8 mouse cellular contexts compared by ENCODE assay signal in the genomic region with DNA sequence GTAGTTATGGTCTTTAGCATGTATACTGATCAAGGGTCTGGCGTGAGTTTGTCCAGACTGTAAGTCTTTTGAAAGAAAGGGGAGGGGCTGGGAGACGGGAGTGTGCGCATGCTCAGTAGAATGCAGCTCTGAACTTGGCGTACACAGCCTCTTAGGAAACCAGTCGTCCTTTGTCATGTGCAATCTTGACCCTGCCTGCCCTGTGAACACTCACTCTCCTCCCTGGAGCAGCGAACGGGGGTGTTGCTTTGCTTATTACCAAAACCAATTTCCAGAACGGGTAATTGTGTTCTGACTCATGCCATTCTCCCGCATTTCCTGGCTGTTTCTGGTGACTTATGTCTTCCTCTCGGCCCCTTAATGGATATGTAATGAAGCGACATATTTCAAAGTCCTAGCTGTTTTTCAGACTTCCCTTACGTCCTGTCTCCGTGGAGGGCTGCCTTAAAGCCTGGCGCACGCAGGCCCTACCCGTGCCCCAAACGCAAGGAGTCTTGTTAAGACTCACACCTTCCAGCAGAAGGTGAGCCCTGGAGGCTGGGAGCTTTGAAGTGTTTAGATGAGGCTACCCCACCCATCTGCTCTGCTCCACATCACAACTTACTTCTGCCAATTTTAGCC.
DNase-seq lines count a peak whose midpoint lies in the region; ATAC-seq and TF ChIP-seq lines count a peak whose summit lies in the region.

No protein-coding gene starts in this region.

- no peaks in the 10 kb centered on the region for H3K36me3 ChIP-seq in heart, embryonic 16.5 days (ENCODE audit: control insufficient read depth, insufficient read depth)
- H3K36me3 ChIP-seq in limb, embryonic 10.5 days = no peaks in the 10 kb centered on the region
- H3K36me3 ChIP-seq in neural tube, embryonic 15.5 days = no peaks in the 10 kb centered on the region
- H3K36me3 ChIP-seq in midbrain, embryonic 11.5 days (ENCODE audit: control insufficient read depth, insufficient read depth, low read length) = no peaks in the 10 kb centered on the region

- H3K4me1 ChIP-seq in heart, embryonic 16.5 days (ENCODE audit: control insufficient read depth, insufficient read depth, low read length) = no peaks in the 10 kb centered on the region
- peaks cover 32% of the 10 kb centered on the region for H3K4me1 ChIP-seq in limb, embryonic 10.5 days
- H3K4me1 ChIP-seq in neural tube, embryonic 15.5 days = peaks cover 24% of the 10 kb centered on the region
- H3K4me1 ChIP-seq in midbrain, embryonic 11.5 days (ENCODE audit: control insufficient read depth, insufficient read depth, low read length) = peaks cover 8% of the 10 kb centered on the region

- TF ChIP-seq CTCF in left cerebral cortex, adult 2 months (IDR thresholded peaks at IDR 0.05) = no peak

- H3K9ac ChIP-seq in heart, embryonic 16.5 days (ENCODE audit: low read length) = no peak overlapping the region
- H3K9ac ChIP-seq in neural tube, embryonic 15.5 days (replicated peaks) = no peak overlapping the region
- H3K9ac ChIP-seq in midbrain, embryonic 11.5 days (ENCODE audit: low read length) = no peak overlapping the region

- ATAC-seq in heart, embryonic 16.5 days (replicated peaks; ENCODE audit: extremely low read depth, insufficient read depth, low FRiP score) = no peak
- ATAC-seq in neural tube, embryonic 15.5 days (ENCODE audit: low FRiP score) = peak; percentile 39; the same call in 1 of the 2 replicates
- no peak for ATAC-seq in midbrain, embryonic 11.5 days (ENCODE audit: low FRiP score)

- no peaks in the 10 kb centered on the region for H3K9me3 ChIP-seq in heart, embryonic 16.5 days (replicated peaks; ENCODE audit: control insufficient read depth, low read length)
- no peaks in the 10 kb centered on the region for H3K9me3 ChIP-seq in limb, embryonic 10.5 days (replicated peaks)
- no peaks in the 10 kb centered on the region for H3K9me3 ChIP-seq in neural tube, embryonic 15.5 days (replicated peaks)
- no peaks in the 10 kb centered on the region for H3K9me3 ChIP-seq in midbrain, embryonic 11.5 days (ENCODE audit: control insufficient read depth, low read length)

- H3K4me2 ChIP-seq in heart, embryonic 16.5 days (ENCODE audit: low read depth, low read length) = peak overlapping the region; percentile 8; the same call in 1 of the 2 replicates
- peak overlapping the region; percentile 52 for H3K4me2 ChIP-seq in neural tube, embryonic 15.5 days
- H3K4me2 ChIP-seq in midbrain, embryonic 11.5 days = no peak overlapping the region

- H3K27me3 ChIP-seq in heart, embryonic 16.5 days (ENCODE audit: control insufficient read depth, insufficient read depth, low read length) = no peaks in the 10 kb centered on the region
- H3K27me3 ChIP-seq in limb, embryonic 10.5 days (ENCODE audit: low read depth, poor library complexity, severe bottlenecking) = no peaks in the 10 kb centered on the region
- H3K27me3 ChIP-seq in neural tube, embryonic 15.5 days (replicated peaks) = no peaks in the 10 kb centered on the region
- H3K27me3 ChIP-seq in midbrain, embryonic 11.5 days (ENCODE audit: control insufficient read depth, insufficient read depth, low read length) = no peaks in the 10 kb centered on the region

- no peak overlapping the region for H3K27ac ChIP-seq in left cerebral cortex, adult 2 months
- H3K27ac ChIP-seq in heart, embryonic 16.5 days (ENCODE audit: low read length) = no peak overlapping the region
- H3K27ac ChIP-seq in limb, embryonic 10.5 days = peak overlapping the region; percentile 79
- H3K27ac ChIP-seq in neural tube, embryonic 15.5 days (replicated peaks) = 0 out of 2 replicates have a peak overlapping the region, but pooled peaks have one; percentile 45
- no peak overlapping the region for H3K27ac ChIP-seq in midbrain, embryonic 11.5 days (ENCODE audit: low read depth, low read length)

- H3K4me3 ChIP-seq in left cerebral cortex, adult 2 months = 0 out of 2 replicates have a peak overlapping the region, but pooled peaks have one; percentile 23
- H3K4me3 ChIP-seq in heart, embryonic 16.5 days (ENCODE audit: low read length) = no peak overlapping the region
- H3K4me3 ChIP-seq in limb, embryonic 10.5 days = peak overlapping the region; percentile 31
- peak overlapping the region; percentile 19; the same call in 1 of the 2 replicates for H3K4me3 ChIP-seq in neural tube, embryonic 15.5 days (replicated peaks)
- no peak overlapping the region for H3K4me3 ChIP-seq in midbrain, embryonic 11.5 days (ENCODE audit: low read depth, low read length)

- intact Hi-C loops in left cerebral cortex, adult 2 months (cut with DNase I) = no loop called here
- intact Hi-C loops in left cerebral cortex, postnatal 4 days (cut with DNase I) = no loop called here

- DNase-seq in left cerebral cortex, adult 2 months (ENCODE audit: extremely low spot score in 1 of 2, low spot score in 2 of 2) = no peak
- no peak for DNase-seq in left cerebral cortex, postnatal 4 days
- peak; percentile 77 for DNase-seq in limb, embryonic 10.5 days (ENCODE audit: low spot score)
- DNase-seq in spleen, adult 18-20 months = no peak
- DNase-seq in cerebellum, postnatal 4 days (ENCODE audit: low spot score in 2 of 2) = no peak
- DNase-seq in midbrain, embryonic 11.5 days (ENCODE audit: low spot score, missing footprints) = no peak

- 54% methylated on average over 17 of the region's 17 CpGs for WGBS in heart, embryonic 16.5 days
- 32% methylated on average over 17 of the region's 17 CpGs for WGBS in limb, embryonic 10.5 days
- WGBS in neural tube, embryonic 15.5 days = 33% methylated on average over 17 of the region's 17 CpGs
- WGBS in midbrain, embryonic 11.5 days = 85% methylated on average over 17 of the region's 17 CpGs

Comparison
In these comparisons a context has a peak if more than half of its experiments do, and no peak if none do; other contexts are left out.
1. H3K27ac ChIP-seq: peak in limb, embryonic 10.5 days (single experiment) and neural tube, embryonic 15.5 days (single experiment); none in left cerebral cortex, adult 2 months (single experiment), heart, embryonic 16.5 days (single experiment) and midbrain, embryonic 11.5 days (single experiment).
2. H3K4me3 ChIP-seq: peak in left cerebral cortex, adult 2 months (single experiment), limb, embryonic 10.5 days (single experiment) and neural tube, embryonic 15.5 days (single experiment); none in heart, embryonic 16.5 days (single experiment) and midbrain, embryonic 11.5 days (single experiment).